Mouse (Mus musculus): Measurements from ENCODE around the gene Pygl.

Pygl gene

DNA sequence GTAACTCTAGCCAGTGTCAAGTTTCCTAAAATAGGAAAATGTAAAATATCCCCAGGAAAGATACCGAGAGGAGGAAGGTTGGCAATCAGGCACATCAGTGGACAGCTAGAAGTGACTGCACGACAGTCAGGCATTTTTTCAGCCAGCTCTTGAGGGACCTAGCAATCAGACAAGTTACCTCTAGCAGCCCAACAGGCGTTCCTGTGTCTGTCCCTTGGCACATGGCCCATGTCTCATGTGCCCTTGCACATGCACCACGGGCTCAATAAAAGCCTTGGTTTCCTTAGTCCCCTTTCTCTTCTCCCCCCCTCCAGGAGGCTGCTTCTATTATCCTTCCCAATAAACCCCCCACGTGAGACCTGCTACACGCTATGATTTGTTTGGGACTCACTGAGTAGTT lies 75.1 kb downstream of the Pygl start:
- DNase-seq = peak; percentile 24

DNA sequence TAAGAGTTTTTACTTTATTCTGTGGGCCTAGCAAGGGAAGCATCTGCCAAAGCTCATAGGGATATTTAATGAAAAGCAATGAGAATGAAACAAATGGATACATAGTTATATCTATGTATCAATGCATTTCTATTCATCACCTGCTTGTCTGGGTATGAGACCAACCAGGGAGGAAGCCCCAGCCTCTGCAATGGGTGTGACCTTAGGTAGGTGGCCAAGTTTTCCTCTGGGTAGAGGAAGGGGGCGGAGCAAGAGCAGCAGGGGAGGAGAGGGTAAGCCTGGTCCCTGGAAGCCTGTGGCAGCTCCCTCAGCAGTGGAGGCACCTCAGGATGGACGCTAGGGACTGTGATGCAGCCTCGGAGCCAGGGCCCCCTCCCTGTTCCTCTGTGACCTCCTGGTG lies 77.4 kb downstream of the Pygl start, which contains the start of gene Abhd12b:
Gene Abhd12b (plus strand): TSS at position 301 of the 400 bp plus-strand sequence.
- DNase-seq = no peak

DNA sequence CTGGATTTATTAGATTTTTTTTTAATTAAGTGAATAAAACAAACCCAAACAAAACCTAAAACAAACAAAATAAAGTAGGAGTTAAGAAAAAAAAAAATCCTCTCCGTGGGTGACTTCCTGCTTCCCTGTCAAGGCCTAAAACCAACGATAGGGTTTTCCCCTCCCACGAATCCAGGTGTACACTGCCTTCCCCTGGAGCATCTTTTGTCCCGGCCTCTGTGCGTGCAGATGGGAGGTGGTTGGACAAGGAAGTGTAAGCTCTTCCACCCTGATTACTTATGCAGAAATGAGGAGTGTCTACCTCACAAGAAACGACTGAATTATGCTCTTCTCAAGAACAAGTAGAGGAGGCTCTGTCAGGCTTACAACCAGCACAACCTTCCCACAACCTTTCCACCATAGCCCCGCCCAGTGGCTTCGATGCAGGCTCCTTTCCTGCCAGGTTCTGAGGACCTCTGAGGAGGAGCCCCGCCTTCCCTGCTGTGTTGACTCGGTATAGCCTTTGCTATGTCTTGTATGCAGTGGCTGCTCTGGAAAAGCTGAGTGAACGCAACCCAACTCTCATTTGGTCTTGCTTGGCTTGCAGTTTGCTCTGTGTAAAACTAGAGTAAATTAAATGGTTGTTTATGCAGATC lies 82.5 kb downstream of the Pygl start:
- peak; percentile 19 for DNase-seq

DNA sequence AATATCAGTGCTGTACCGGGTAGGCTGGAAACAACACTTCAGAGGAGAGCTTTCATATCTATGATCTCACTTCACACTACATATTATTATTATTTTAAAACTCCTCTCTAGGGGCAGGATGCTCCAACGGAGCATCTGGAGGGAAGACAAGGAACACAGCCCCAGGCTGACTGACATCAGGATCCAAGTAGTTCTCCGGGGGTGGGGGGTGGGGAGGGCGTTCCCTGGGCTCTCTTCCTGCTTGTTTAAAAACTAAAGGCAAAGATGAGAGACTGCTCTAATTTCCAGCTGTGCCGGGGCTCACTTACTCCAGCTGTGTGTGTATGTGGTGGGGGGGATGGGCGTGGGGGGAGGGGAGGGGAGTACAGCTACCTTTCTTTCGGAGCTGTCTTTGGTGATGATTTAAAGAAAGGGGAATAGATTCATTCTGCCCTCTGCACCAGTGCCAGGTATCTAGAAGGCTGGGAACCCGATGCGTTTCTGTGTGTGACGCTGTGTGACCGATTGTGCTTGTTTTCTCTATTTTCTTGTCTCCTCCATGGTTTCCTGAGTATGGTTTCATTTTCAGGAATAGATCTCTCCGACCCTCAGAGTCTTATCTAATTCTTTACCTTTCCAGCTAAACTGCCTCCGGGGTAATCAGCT lies 83.2 kb downstream of the Pygl start:
- DNase-seq = peak; percentile 19

DNA sequence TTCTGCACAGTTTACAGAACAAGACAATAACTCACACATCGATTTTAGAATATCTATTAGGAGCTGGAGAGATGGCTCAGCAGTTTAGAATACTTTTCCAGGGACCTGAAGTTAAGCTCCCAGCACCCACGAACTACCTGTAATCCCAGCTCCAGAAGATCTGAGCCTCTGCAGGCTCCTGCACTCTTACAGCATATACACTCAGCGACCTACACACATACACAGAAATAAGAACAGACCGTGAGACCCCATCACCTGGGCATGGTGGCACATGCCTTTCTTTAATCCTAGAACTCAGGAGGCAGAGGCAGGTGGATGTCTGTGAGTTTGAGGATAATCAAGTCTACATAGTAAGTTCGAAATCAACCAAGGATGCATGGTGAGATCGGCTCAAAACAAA lies 85.7 kb downstream of the Pygl start:
- no peak for DNase-seq

GRCm38 (mm10) chr12:70144637-70145448 lies 86.4 kb downstream of the Pygl start:
- peak; percentile 84 for DNase-seq

- peak; percentile 20 for DNase-seq
Observed at GRCm38 (mm10) chr12:70144106-70144587, 87.1 kb downstream of the Pygl start.

GRCm38 (mm10) chr12:70140993-70141576 lies 90.2 kb downstream of the Pygl start:
- no peak for DNase-seq

Measured in retina, postnatal 1 day (tissue).